Mouse (Mus musculus) neural tube, embryonic 15.5 days (tissue): ENCODE data around the gene Pogk. TPM values are rescaled to one million over a fixed set of nuclear protein-coding genes. Genes with fewer than 3 reads are reported as not detected.

ENCODE experiments used
- ATAC-seq: fragments of 200-750 bp; cut with Nextera tagmentation; 2 replicates; pipeline ENCODE4 v1.8.0; 2017; ENCODE audit warnings: mild to moderate bottlenecking, moderate TSS enrichment, moderate library complexity; ENCODE audit not compliant: low FRiP score
- H3K27ac ChIP-seq: fragments of 300-500 bp; sonication (generic); replicated peaks from 2 replicates; pipeline ENCODE4 v1.5.1; 2015; ENCODE audit warnings: mild to moderate bottlenecking, inconsistent platforms
- H3K27me3 ChIP-seq: fragments of 300-500 bp; sonication (generic); replicated peaks from 2 replicates; pipeline ENCODE4 v1.6.1; 2015; ENCODE audit warnings: inconsistent platforms
- H3K36me3 ChIP-seq: fragments of 300-500 bp; sonication (generic); 2 replicates; pipeline ENCODE4 v1.6.1; 2015; ENCODE audit warnings: inconsistent platforms
- H3K4me1 ChIP-seq: fragments of 300-500 bp; sonication (generic); 2 replicates; pipeline ENCODE4 v1.6.1; 2015; ENCODE audit warnings: inconsistent platforms
- H3K4me2 ChIP-seq: fragments of 300-500 bp; sonication (generic); 2 replicates; pipeline ENCODE4 v1.6.1; 2015; ENCODE audit warnings: inconsistent platforms, mild to moderate bottlenecking, moderate library complexity
- H3K4me3 ChIP-seq: fragments of 300-500 bp; sonication (generic); replicated peaks from 2 replicates; pipeline ENCODE4 v1.5.1; 2015; ENCODE audit warnings: mild to moderate bottlenecking, inconsistent platforms
- H3K9ac ChIP-seq: fragments of 300-500 bp; sonication (generic); replicated peaks from 2 replicates; pipeline ENCODE4 v1.6.1; 2015; ENCODE audit warnings: mild to moderate bottlenecking, inconsistent platforms
- H3K9me3 ChIP-seq: fragments of 300-500 bp; sonication (generic); replicated peaks from 2 replicates; pipeline ENCODE4 v1.6.1; 2016; ENCODE audit warnings: inconsistent platforms
- WGBS: fragments of 180-500 bp; shearing (Covaris S2); methylation state at CpG from one replicate; pipeline ENCODE4 v1.1.7; 2015; ENCODE audit warnings: mixed read lengths; 5-methylcytosine and 5-hydroxymethylcytosine counted together
- polyA plus RNA-seq: library from polyadenylated mRNA; unstranded; fragments of >200 nt; fragmentation: Nextera tagmentation; extraction: Ambion mirVana; gene quantifications from 2 replicates; pipeline ENCODE4 v1.2.1, GENCODE M21; 2015

Pogk gene
- 26.3 and 27.6 TPM in 2 replicates for polyA plus RNA-seq

GRCm38 (mm10) chr1:166409701-166410220 is at the start of gene Pogk:
Gene Pogk, minus strand, starts transcription at chr1:166409863.
- H3K9ac ChIP-seq, result peak within 1 kb of the TSS; percentile 91
- no peaks in the 10 kb centered on the region for H3K9me3 ChIP-seq
- H3K4me2 ChIP-seq, result peak within 1 kb of the TSS; percentile 69
- H3K27ac ChIP-seq, result peak within 1 kb of the TSS; percentile 88
- peak; percentile 95 for ATAC-seq
- H3K36me3 ChIP-seq, result peaks cover 28% of the 10 kb centered on the region
- H3K4me1 ChIP-seq, result peaks cover 19% of the 10 kb centered on the region
- no peaks in the 10 kb centered on the region for H3K27me3 ChIP-seq
- 4% methylated on average over 44 of the region's 49 CpGs for WGBS
- peak within 1 kb of the TSS; percentile 89 for H3K4me3 ChIP-seq

GRCm38 (mm10) chr1:166441992-166442391 is 32.3 kb upstream of the Pogk start:
- Histone ChIP-seq H3K9ac (no peak overlapping the region), H3K27me3 (no peaks in the 10 kb centered on the region), H3K4me2 (no peak overlapping the region), H3K27ac (no peak overlapping the region), H3K9me3 (no peaks in the 10 kb centered on the region), H3K36me3 (no peaks in the 10 kb centered on the region), H3K4me3 (no peak overlapping the region), H3K4me1 (0 out of 2 replicates have a peak, but pooled peaks cover 7% of the 10 kb centered on the region)
- ATAC-seq, result no peak
- 93% methylated on average over 3 of the region's 3 CpGs for WGBS

GRCm38 (mm10) chr1:166439426-166439825 is 29.8 kb upstream of the Pogk start:
- Histone ChIP-seq H3K4me2 (no peak overlapping the region), H3K9ac (no peak overlapping the region), H3K9me3 (no peaks in the 10 kb centered on the region), H3K4me1 (no peaks in the 10 kb centered on the region), H3K27ac (no peak overlapping the region), H3K4me3 (no peak overlapping the region), H3K27me3 (no peaks in the 10 kb centered on the region), H3K36me3 (no peaks in the 10 kb centered on the region)
- WGBS, result 75% methylated on average over 6 of the region's 6 CpGs
- no peak for ATAC-seq

- Histone ChIP-seq H3K4me2 (no peak overlapping the region), H3K9ac (no peak overlapping the region), H3K27me3 (no peaks in the 10 kb centered on the region), H3K36me3 (no peaks in the 10 kb centered on the region), H3K4me3 (no peak overlapping the region), H3K27ac (no peak overlapping the region), H3K9me3 (no peaks in the 10 kb centered on the region), H3K4me1 (no peaks in the 10 kb centered on the region)
- 61% methylated on average over 10 of the region's 10 CpGs for WGBS
- no peak; the same call in 1 of the 2 replicates for ATAC-seq
Observed at GRCm38 (mm10) chr1:166429809-166430431, 20.3 kb upstream of the Pogk start.

- no peak overlapping the region for H3K27ac ChIP-seq
- WGBS, result 72% methylated on average over 3 of the region's 3 CpGs
- no peaks in the 10 kb centered on the region for H3K9me3 ChIP-seq
- peak; percentile 53 for ATAC-seq
- no peaks in the 10 kb centered on the region for H3K4me1 ChIP-seq
- no peak overlapping the region for H3K4me2 ChIP-seq
- H3K36me3 ChIP-seq, result no peaks in the 10 kb centered on the region
- H3K9ac ChIP-seq, result no peak overlapping the region
- no peak overlapping the region for H3K4me3 ChIP-seq
- no peaks in the 10 kb centered on the region for H3K27me3 ChIP-seq
Observed at GRCm38 (mm10) chr1:166429053-166429452, 19.4 kb upstream of the Pogk start.

GRCm38 (mm10) chr1:166412266-166412665 is 2.6 kb upstream of the Pogk start:
- H3K4me2 ChIP-seq, result no peak overlapping the region
- ATAC-seq, result no peak
- H3K9me3 ChIP-seq, result no peaks in the 10 kb centered on the region
- 0 out of 2 replicates have a peak, but pooled peaks cover 7% of the 10 kb centered on the region for H3K36me3 ChIP-seq
- H3K4me3 ChIP-seq, result no peak overlapping the region
- no peak overlapping the region for H3K9ac ChIP-seq
- no peak overlapping the region for H3K27ac ChIP-seq
- 94% methylated on average over 3 of the region's 3 CpGs for WGBS
- peaks cover 19% of the 10 kb centered on the region for H3K4me1 ChIP-seq
- H3K27me3 ChIP-seq, result no peaks in the 10 kb centered on the region

GRCm38 (mm10) chr1:166411541-166411940 is 1.9 kb upstream of the Pogk start:
- H3K27ac ChIP-seq, result no peak overlapping the region
- no peaks in the 10 kb centered on the region for H3K9me3 ChIP-seq
- no peak for ATAC-seq
- no peak overlapping the region for H3K4me3 ChIP-seq
- peaks cover 19% of the 10 kb centered on the region for H3K4me1 ChIP-seq
- no peaks in the 10 kb centered on the region for H3K27me3 ChIP-seq
- 0 out of 2 replicates have a peak, but pooled peaks cover 11% of the 10 kb centered on the region for H3K36me3 ChIP-seq
- H3K4me2 ChIP-seq, result no peak overlapping the region
- 100% methylated on average over 1 of the region's 1 CpGs for WGBS
- H3K9ac ChIP-seq, result no peak overlapping the region

GRCm38 (mm10) chr1:166409177-166409700 is 424 bp downstream of the Pogk start:
- peak overlapping the region; percentile 89 for H3K4me3 ChIP-seq
- no peaks in the 10 kb centered on the region for H3K27me3 ChIP-seq
- peak overlapping the region; percentile 88 for H3K27ac ChIP-seq
- H3K9ac ChIP-seq, result peak overlapping the region; percentile 91
- peak; percentile 65 for ATAC-seq
- WGBS, result under 1% methylated on average over 38 of the region's 45 CpGs
- H3K9me3 ChIP-seq, result no peaks in the 10 kb centered on the region
- H3K4me1 ChIP-seq, result peaks cover 19% of the 10 kb centered on the region
- H3K4me2 ChIP-seq, result peak overlapping the region; percentile 69
- H3K36me3 ChIP-seq, result peaks cover 33% of the 10 kb centered on the region

- no peak for ATAC-seq
- Histone ChIP-seq H3K4me1 (peaks cover 18% of the 10 kb centered on the region), H3K27me3 (no peaks in the 10 kb centered on the region), H3K9me3 (no peaks in the 10 kb centered on the region), H3K9ac (no peak overlapping the region), H3K4me3 (no peak overlapping the region), H3K27ac (no peak overlapping the region), H3K4me2 (no peak overlapping the region), H3K36me3 (peaks cover 75% of the 10 kb centered on the region)
- 98% methylated on average over 3 of the region's 3 CpGs for WGBS
Observed at GRCm38 (mm10) chr1:166403846-166404245, 5.8 kb downstream of the Pogk start.

- Histone ChIP-seq H3K9me3 (no peaks in the 10 kb centered on the region), H3K36me3 (peaks cover 82% of the 10 kb centered on the region), H3K9ac (no peak overlapping the region), H3K4me2 (no peak overlapping the region), H3K4me1 (peaks cover 8% of the 10 kb centered on the region; the same call in 1 of the 2 replicates), H3K27me3 (no peaks in the 10 kb centered on the region), H3K4me3 (no peak overlapping the region), H3K27ac (no peak overlapping the region)
- 81% methylated on average over 4 of the region's 4 CpGs for WGBS
- ATAC-seq, result no peak
Observed at GRCm38 (mm10) chr1:166402003-166402402, 7.7 kb downstream of the Pogk start.

- Histone ChIP-seq H3K9ac (no peak overlapping the region), H3K4me2 (no peak overlapping the region), H3K27me3 (no peaks in the 10 kb centered on the region), H3K4me3 (no peak overlapping the region), H3K9me3 (no peaks in the 10 kb centered on the region), H3K27ac (no peak overlapping the region), H3K36me3 (peaks cover 79% of the 10 kb centered on the region), H3K4me1 (peaks cover 8% of the 10 kb centered on the region; the same call in 1 of the 2 replicates)
- ATAC-seq, result no peak
Observed at GRCm38 (mm10) chr1:166401455-166401854, 8.2 kb downstream of the Pogk start.

GRCm38 (mm10) chr1:166396381-166396780 is 13.3 kb downstream of the Pogk start:
- peaks cover 1% of the 10 kb centered on the region; the same call in 1 of the 2 replicates for H3K4me1 ChIP-seq
- no peak for ATAC-seq
- 95% methylated on average over 6 of the region's 6 CpGs for WGBS

More at GRCm38 (mm10) chr1:166396381-166396780, 13.3 kb downstream of the Pogk start:
- Histone ChIP-seq H3K27me3 (no peaks in the 10 kb centered on the region), H3K9me3 (no peaks in the 10 kb centered on the region), H3K36me3 (peaks cover 80% of the 10 kb centered on the region), H3K4me2 (no peak overlapping the region), H3K4me3 (no peak overlapping the region), H3K27ac (no peak overlapping the region), H3K9ac (no peak overlapping the region)
